Mouse (Mus musculus) heart, adult 2 months (tissue): ENCODE data around the gene Farsb.

Experiments
- CTCF ChIP-seq: fragments of 200-600 bp; IDR thresholded peaks from 2 replicates; pipeline ENCODE4 v1.8.1; 2022; ENCODE audit warnings: antibody characterized with exemption, mild to moderate bottlenecking, moderate library complexity
- POLR2A ChIP-seq: fragments of 200-500 bp; IDR thresholded peaks from 2 replicates; pipeline ENCODE4 v1.6.1; 2011; ENCODE audit warnings: mild to moderate bottlenecking, low read depth, low read length, control low read depth; ENCODE audit not compliant: insufficient read depth

- no peak for TF ChIP-seq CTCF
- no peak for TF ChIP-seq POLR2A
Observed at GRCm38 (mm10) chr1:78373836-78374235, 114.9 kb downstream of the Farsb start.
